ENCODE assay signal across 25 mouse cellular contexts in genomic region chr2:74722949-74723348, GRCm38 (mm10). TPM values are rescaled to one million over a fixed set of nuclear protein-coding genes. Genes with fewer than 3 reads are reported as not detected.
DNase-seq lines count a peak whose midpoint lies in the region; ATAC-seq and TF ChIP-seq lines count a peak whose summit lies in the region.
"Had no signal": no experiment of that assay in that cellular context is flagged by ENCODE, and none has a peak within 500 bp of the region (broad histone marks: within the 10 kb centered on the region; RNA-seq: fewer than 3 reads in every experiment).

No protein-coding gene starts in this region.

- peaks cover 7% of the 10 kb centered on the region for H3K4me1 ChIP-seq in forebrain, embryonic 10.5 days
- 0 out of 2 replicates have a peak, but pooled peaks cover 2% of the 10 kb centered on the region for H3K4me1 ChIP-seq in forebrain, embryonic 13.5 days
- peaks cover 50% of the 10 kb centered on the region for H3K4me1 ChIP-seq in kidney, postnatal 0 days (replicated peaks; ENCODE audit: insufficient read depth, low read length)
- H3K4me1 ChIP-seq in limb, embryonic 10.5 days: peaks cover 97% of the 10 kb centered on the region
- H3K4me1 ChIP-seq in neural tube, embryonic 15.5 days: peaks cover 99% of the 10 kb centered on the region
- no peaks in the 10 kb centered on the region for H3K4me1 ChIP-seq in midbrain, postnatal 0 days (ENCODE audit: insufficient read depth, low read length)

- no peak for ATAC-seq in forebrain, embryonic 13.5 days
- ATAC-seq in kidney, postnatal 0 days (replicated peaks; ENCODE audit: low FRiP score, low read depth): no peak
- ATAC-seq in neural tube, embryonic 15.5 days (ENCODE audit: low FRiP score): no peak
- no peak for ATAC-seq in midbrain, postnatal 0 days (ENCODE audit: low FRiP score)
- ATAC-seq: CD4-positive, CD25-positive, alpha-beta regulatory T cell, adult 4 months had no signal

- H3K9ac ChIP-seq in forebrain, embryonic 13.5 days: no peak overlapping the region
- 0 out of 2 replicates have a peak overlapping the region, but pooled peaks have one; percentile 35 for H3K9ac ChIP-seq in kidney, postnatal 0 days (ENCODE audit: low read depth, low read length)
- H3K9ac ChIP-seq in neural tube, embryonic 15.5 days (replicated peaks): peak overlapping the region; percentile 43
- no peak overlapping the region for H3K9ac ChIP-seq in midbrain, postnatal 0 days (replicated peaks; ENCODE audit: low read length, poor library complexity, severe bottlenecking)
- H3K9ac ChIP-seq: liver, embryonic 14.5 days had no signal

- H3K4me3 ChIP-seq in forebrain, embryonic 10.5 days: no peak overlapping the region
- no peak overlapping the region for H3K4me3 ChIP-seq in forebrain, embryonic 13.5 days
- peak overlapping the region; percentile 22 for H3K4me3 ChIP-seq in kidney, postnatal 0 days (replicated peaks; ENCODE audit: low read depth, low read length)
- H3K4me3 ChIP-seq in limb, embryonic 10.5 days: peak overlapping the region; percentile 9
- H3K4me3 ChIP-seq in neural tube, embryonic 15.5 days (replicated peaks): peak overlapping the region; percentile 10
- H3K4me3 ChIP-seq in midbrain, postnatal 0 days (ENCODE audit: low read depth, low read length): no peak overlapping the region
- H3K4me3 ChIP-seq: gastrocnemius, adult 2 months had no signal

- no peak for TF ChIP-seq CTCF in kidney, postnatal 0 days (IDR thresholded peaks at IDR 0.05; ENCODE audit: low read depth)
- TF ChIP-seq CTCF in midbrain, postnatal 0 days (IDR thresholded peaks at IDR 0.05): no peak

- no peaks in the 10 kb centered on the region for H3K36me3 ChIP-seq in forebrain, embryonic 10.5 days (replicated peaks)
- H3K36me3 ChIP-seq in forebrain, embryonic 13.5 days (ENCODE audit: poor library complexity, severe bottlenecking): no peaks in the 10 kb centered on the region
- H3K36me3 ChIP-seq in kidney, postnatal 0 days (ENCODE audit: insufficient read depth, low read length): no peaks in the 10 kb centered on the region
- H3K36me3 ChIP-seq in limb, embryonic 10.5 days: peaks cover 30% of the 10 kb centered on the region
- no peaks in the 10 kb centered on the region for H3K36me3 ChIP-seq in neural tube, embryonic 15.5 days
- no peaks in the 10 kb centered on the region for H3K36me3 ChIP-seq in midbrain, postnatal 0 days (ENCODE audit: insufficient read depth, low read length)

- no peaks in the 10 kb centered on the region for H3K9me3 ChIP-seq in forebrain, embryonic 10.5 days
- H3K9me3 ChIP-seq in forebrain, embryonic 13.5 days (replicated peaks): no peaks in the 10 kb centered on the region
- H3K9me3 ChIP-seq in kidney, postnatal 0 days (replicated peaks; ENCODE audit: low read length): no peaks in the 10 kb centered on the region
- H3K9me3 ChIP-seq in limb, embryonic 10.5 days (replicated peaks): no peaks in the 10 kb centered on the region
- H3K9me3 ChIP-seq in neural tube, embryonic 15.5 days (replicated peaks): no peaks in the 10 kb centered on the region
- no peaks in the 10 kb centered on the region for H3K9me3 ChIP-seq in midbrain, postnatal 0 days (ENCODE audit: low read length)

- WGBS in forebrain, embryonic 10.5 days: 1% methylated on average over 8 of the region's 8 CpGs
- WGBS in forebrain, embryonic 13.5 days: 3% methylated on average over 8 of the region's 8 CpGs
- 46% methylated on average over 8 of the region's 8 CpGs for WGBS in kidney, postnatal 0 days
- WGBS in limb, embryonic 10.5 days: 18% methylated on average over 8 of the region's 8 CpGs
- WGBS in neural tube, embryonic 15.5 days: 14% methylated on average over 8 of the region's 8 CpGs
- 2% methylated on average over 8 of the region's 8 CpGs for WGBS in midbrain, postnatal 0 days

- H3K4me2 ChIP-seq in forebrain, embryonic 13.5 days: no peak overlapping the region
- H3K4me2 ChIP-seq in kidney, postnatal 0 days (ENCODE audit: low read length): peak overlapping the region; percentile 65
- H3K4me2 ChIP-seq in neural tube, embryonic 15.5 days: peak overlapping the region; percentile 60
- no peak overlapping the region for H3K4me2 ChIP-seq in midbrain, postnatal 0 days (ENCODE audit: low read depth, low read length, poor library complexity, severe bottlenecking)
- H3K4me2 ChIP-seq: heart, embryonic 11.5 days; midbrain, embryonic 11.5 days had no signal

- no peak overlapping the region for H3K27ac ChIP-seq in forebrain, embryonic 10.5 days
- H3K27ac ChIP-seq in forebrain, embryonic 13.5 days: no peak overlapping the region
- peak overlapping the region; percentile 63 for H3K27ac ChIP-seq in kidney, postnatal 0 days
- no peak overlapping the region for H3K27ac ChIP-seq in limb, embryonic 10.5 days
- peak overlapping the region; percentile 81 for H3K27ac ChIP-seq in neural tube, embryonic 15.5 days (replicated peaks)
- H3K27ac ChIP-seq in midbrain, postnatal 0 days (ENCODE audit: low read depth, low read length): no peak overlapping the region
- H3K27ac ChIP-seq: gastrocnemius, adult 2 months; liver, embryonic 14.5 days; macrophage had no signal

- peaks cover 100% of the 10 kb centered on the region for H3K27me3 ChIP-seq in forebrain, embryonic 10.5 days (ENCODE audit: poor library complexity, severe bottlenecking)
- peaks cover 100% of the 10 kb centered on the region for H3K27me3 ChIP-seq in forebrain, embryonic 13.5 days
- H3K27me3 ChIP-seq in kidney, postnatal 0 days (ENCODE audit: insufficient read depth, low read length): no peaks in the 10 kb centered on the region
- peaks cover 79% of the 10 kb centered on the region for H3K27me3 ChIP-seq in limb, embryonic 10.5 days (ENCODE audit: low read depth, poor library complexity, severe bottlenecking)
- no peaks in the 10 kb centered on the region for H3K27me3 ChIP-seq in neural tube, embryonic 15.5 days (replicated peaks)
- peaks cover 97% of the 10 kb centered on the region for H3K27me3 ChIP-seq in midbrain, postnatal 0 days (ENCODE audit: insufficient read depth, low read length)

- peak; percentile 31 for DNase-seq in forebrain, embryonic 10.5 days (ENCODE audit: extremely low spot score, low spot score)
- DNase-seq in kidney, postnatal 0 days (ENCODE audit: low spot score): no peak
- no peak for DNase-seq in kidney, adult 11 months
- DNase-seq in limb, embryonic 10.5 days (ENCODE audit: low spot score): peak; percentile 45
- no peak for DNase-seq in midbrain, postnatal 0 days (ENCODE audit: low spot score)
- no peak for DNase-seq in layer of hippocampus, postnatal 25 days (ENCODE audit: extremely low spot score in 1 of 2, low spot score in 1 of 2)
- DNase-seq: adrenal gland, postnatal 25 days; cerebellum, adult 11-12 months; cerebellum, postnatal 36 days; gastrocnemius, adult 2 months; heart, postnatal 10 days; layer of hippocampus, adult 9-11 months; thymus, postnatal 4 days had no signal

RNA-seq across cellular contexts. Expression of gene Gm28230, which starts 3.6 kb away (rescaled TPM):
- not detected in 2 replicates for polyA plus RNA-seq in forebrain, embryonic 10.5 days (2016; fragmentation: Nextera tagmentation; extraction: Ambion mirVana)
- not detected in 2 replicates for polyA plus RNA-seq in forebrain, embryonic 13.5 days (2015; fragmentation: Nextera tagmentation; extraction: Ambion mirVana)
- 1.1 and 1.3 TPM in 2 replicates for polyA plus RNA-seq in kidney, postnatal 0 days (2015; fragmentation: Nextera tagmentation; extraction: Ambion mirVana)
- 0.70 and 0.79 TPM in 2 replicates for polyA plus RNA-seq in limb, embryonic 10.5 days (2016; fragmentation: Nextera tagmentation; extraction: Ambion mirVana)
- 0.96 and 2.0 TPM in 2 replicates for polyA plus RNA-seq in neural tube, embryonic 15.5 days (2015; fragmentation: Nextera tagmentation; extraction: Ambion mirVana)
- total RNA-seq in midbrain, postnatal 0 days (2014; rRNA removed): not detected in 2 replicates
- not detected in 2 replicates for polyA plus RNA-seq in midbrain, postnatal 0 days (2015; fragmentation: Nextera tagmentation; extraction: Ambion mirVana)
- total RNA-seq in layer of hippocampus, postnatal 25 days (2021): not detected
- total RNA-seq: granulocyte monocyte progenitor cell, adult 5-6 weeks; heart, postnatal 10 days; left cerebral cortex, postnatal 10 days; MEL had no signal
- polyA plus RNA-seq: CD4-positive, CD25-positive, alpha-beta regulatory T cell, adult 4 months; forebrain, embryonic 11.5 days; liver, embryonic 14.5 days; lung, embryonic 16.5 days; macrophage; midbrain, embryonic 11.5 days had no signal

RNA-seq across cellular contexts. Expression of gene Hoxd4, which starts 11.2 kb away (rescaled TPM):
- not detected in 2 replicates for polyA plus RNA-seq in forebrain, embryonic 10.5 days (2016; fragmentation: Nextera tagmentation; extraction: Ambion mirVana)
- not detected in 2 replicates for polyA plus RNA-seq in forebrain, embryonic 13.5 days (2015; fragmentation: Nextera tagmentation; extraction: Ambion mirVana)
- 3.3 and 4.4 TPM in 2 replicates for polyA plus RNA-seq in kidney, postnatal 0 days (2015; fragmentation: Nextera tagmentation; extraction: Ambion mirVana)
- 1.2 and 2.3 TPM in 2 replicates for polyA plus RNA-seq in limb, embryonic 10.5 days (2016; fragmentation: Nextera tagmentation; extraction: Ambion mirVana)
- polyA plus RNA-seq in neural tube, embryonic 15.5 days (2015; fragmentation: Nextera tagmentation; extraction: Ambion mirVana): 4.3 and 4.5 TPM in 2 replicates
- 1.2 TPM in 1 of 2 replicates, not detected in the other for total RNA-seq in midbrain, postnatal 0 days (2014; rRNA removed)
- polyA plus RNA-seq in midbrain, postnatal 0 days (2015; fragmentation: Nextera tagmentation; extraction: Ambion mirVana): not detected in 2 replicates
- total RNA-seq in layer of hippocampus, postnatal 25 days (2021): not detected
- total RNA-seq: granulocyte monocyte progenitor cell, adult 5-6 weeks; left cerebral cortex, postnatal 10 days; MEL had no signal
- polyA plus RNA-seq: CD4-positive, CD25-positive, alpha-beta regulatory T cell, adult 4 months; forebrain, embryonic 11.5 days; heart, embryonic 11.5 days; lung, embryonic 16.5 days; macrophage; midbrain, embryonic 11.5 days had no signal

RNA-seq across cellular contexts. Expression of gene Hoxd3, which starts 11.2 kb away (rescaled TPM):
- 0.10 TPM in 1 of 2 replicates, not detected in the other for polyA plus RNA-seq in forebrain, embryonic 10.5 days (2016; fragmentation: Nextera tagmentation; extraction: Ambion mirVana)
- not detected in 2 replicates for polyA plus RNA-seq in forebrain, embryonic 13.5 days (2015; fragmentation: Nextera tagmentation; extraction: Ambion mirVana)
- 7.9 and 8.0 TPM in 2 replicates for polyA plus RNA-seq in kidney, postnatal 0 days (2015; fragmentation: Nextera tagmentation; extraction: Ambion mirVana)
- 1.4 and 3.0 TPM in 2 replicates for polyA plus RNA-seq in limb, embryonic 10.5 days (2016; fragmentation: Nextera tagmentation; extraction: Ambion mirVana)
- polyA plus RNA-seq in neural tube, embryonic 15.5 days (2015; fragmentation: Nextera tagmentation; extraction: Ambion mirVana): 14.5 and 29.1 TPM in 2 replicates
- total RNA-seq in midbrain, postnatal 0 days (2014; rRNA removed): 11.6 TPM in 1 of 2 replicates, not detected in the other
- polyA plus RNA-seq in midbrain, postnatal 0 days (2015; fragmentation: Nextera tagmentation; extraction: Ambion mirVana): not detected in 2 replicates
- total RNA-seq in layer of hippocampus, postnatal 25 days (2021): not detected
- total RNA-seq: gastrocnemius, adult 2 months; granulocyte monocyte progenitor cell, adult 5-6 weeks; heart, postnatal 10 days; left cerebral cortex, postnatal 10 days; MEL had no signal
- polyA plus RNA-seq: CD4-positive, CD25-positive, alpha-beta regulatory T cell, adult 4 months; macrophage had no signal

RNA-seq across cellular contexts. Expression of gene Hoxd8, which starts 18.5 kb away (rescaled TPM):
- polyA plus RNA-seq in forebrain, embryonic 10.5 days (2016; fragmentation: Nextera tagmentation; extraction: Ambion mirVana): not detected in 2 replicates
- polyA plus RNA-seq in forebrain, embryonic 13.5 days (2015; fragmentation: Nextera tagmentation; extraction: Ambion mirVana): not detected in 2 replicates
- polyA plus RNA-seq in kidney, postnatal 0 days (2015; fragmentation: Nextera tagmentation; extraction: Ambion mirVana): 73.4 and 76.7 TPM in 2 replicates
- polyA plus RNA-seq in limb, embryonic 10.5 days (2016; fragmentation: Nextera tagmentation; extraction: Ambion mirVana): 11.6 and 17.4 TPM in 2 replicates
- 12.4 and 12.5 TPM in 2 replicates for polyA plus RNA-seq in neural tube, embryonic 15.5 days (2015; fragmentation: Nextera tagmentation; extraction: Ambion mirVana)
- 0.05 TPM in 1 of 2 replicates, not detected in the other for total RNA-seq in midbrain, postnatal 0 days (2014; rRNA removed)
- not detected in 2 replicates for polyA plus RNA-seq in midbrain, postnatal 0 days (2015; fragmentation: Nextera tagmentation; extraction: Ambion mirVana)
- total RNA-seq in layer of hippocampus, postnatal 25 days (2021): not detected
- total RNA-seq: granulocyte monocyte progenitor cell, adult 5-6 weeks; left cerebral cortex, postnatal 10 days had no signal
- polyA plus RNA-seq: CD4-positive, CD25-positive, alpha-beta regulatory T cell, adult 4 months; forebrain, embryonic 11.5 days; macrophage had no signal

RNA-seq across cellular contexts. Expression of gene Hoxd9, which starts 25.4 kb away (rescaled TPM):
- polyA plus RNA-seq in forebrain, embryonic 10.5 days (2016; fragmentation: Nextera tagmentation; extraction: Ambion mirVana): not detected in 2 replicates
- not detected in 2 replicates for polyA plus RNA-seq in forebrain, embryonic 13.5 days (2015; fragmentation: Nextera tagmentation; extraction: Ambion mirVana)
- 57.8 and 67.0 TPM in 2 replicates for polyA plus RNA-seq in kidney, postnatal 0 days (2015; fragmentation: Nextera tagmentation; extraction: Ambion mirVana)
- 38.0 and 52.3 TPM in 2 replicates for polyA plus RNA-seq in limb, embryonic 10.5 days (2016; fragmentation: Nextera tagmentation; extraction: Ambion mirVana)
- 20.0 and 21.3 TPM in 2 replicates for polyA plus RNA-seq in neural tube, embryonic 15.5 days (2015; fragmentation: Nextera tagmentation; extraction: Ambion mirVana)
- total RNA-seq in midbrain, postnatal 0 days (2014; rRNA removed): not detected in 2 replicates
- not detected in 2 replicates for polyA plus RNA-seq in midbrain, postnatal 0 days (2015; fragmentation: Nextera tagmentation; extraction: Ambion mirVana)
- total RNA-seq in layer of hippocampus, postnatal 25 days (2021): not detected
- total RNA-seq: granulocyte monocyte progenitor cell, adult 5-6 weeks; left cerebral cortex, postnatal 10 days; MEL had no signal
- polyA plus RNA-seq: CD4-positive, CD25-positive, alpha-beta regulatory T cell, adult 4 months; forebrain, embryonic 11.5 days; heart, embryonic 11.5 days; macrophage; midbrain, embryonic 11.5 days had no signal

Comparison
In these comparisons a context has a peak if more than half of its experiments do, and no peak if none do; other contexts are left out.
1. DNase-seq: peak in forebrain, embryonic 10.5 days (single experiment) and limb, embryonic 10.5 days (single experiment); none in kidney, postnatal 0 days (single experiment), kidney, adult 11 months (single experiment), midbrain, postnatal 0 days (single experiment) and layer of hippocampus, postnatal 25 days (0 of 2).
2. H3K27ac ChIP-seq: peak in kidney, postnatal 0 days (single experiment) and neural tube, embryonic 15.5 days (single experiment); none in forebrain, embryonic 10.5 days (single experiment), forebrain, embryonic 13.5 days (single experiment), limb, embryonic 10.5 days (single experiment) and midbrain, postnatal 0 days (single experiment).
3. H3K4me3 ChIP-seq: peak in kidney, postnatal 0 days (single experiment), limb, embryonic 10.5 days (single experiment) and neural tube, embryonic 15.5 days (single experiment); none in forebrain, embryonic 10.5 days (single experiment), forebrain, embryonic 13.5 days (single experiment) and midbrain, postnatal 0 days (single experiment).
4. H3K4me2 ChIP-seq: peak in kidney, postnatal 0 days (single experiment) and neural tube, embryonic 15.5 days (single experiment); none in forebrain, embryonic 13.5 days (single experiment) and midbrain, postnatal 0 days (single experiment).
5. H3K9ac ChIP-seq: peak in kidney, postnatal 0 days (single experiment) and neural tube, embryonic 15.5 days (single experiment); none in forebrain, embryonic 13.5 days (single experiment) and midbrain, postnatal 0 days (single experiment).